Mouse (Mus musculus) testis, adult 2 months (tissue): ENCODE measurements around the gene Hba-x.

Experiments
- CTCF ChIP-seq: fragments of 200-500 bp; IDR thresholded peaks from 2 replicates; pipeline ENCODE4 v1.5.1; 2012; ENCODE audit warnings: low read depth, mild to moderate bottlenecking, inconsistent platforms, low read length, moderate library complexity; ENCODE audit not compliant: control insufficient read depth, insufficient read depth, insufficient replicate concordance
- POLR2A ChIP-seq: fragments of 200-500 bp; IDR thresholded peaks from 2 replicates; pipeline ENCODE4 v1.6.1; 2012; ENCODE audit warnings: low read depth, mild to moderate bottlenecking, inconsistent platforms, low read length, moderate library complexity; ENCODE audit not compliant: control insufficient read depth

GRCm38 (mm10) chr11:32241391-32241790 is 34.8 kb upstream of the Hba-x start:
- TF ChIP-seq POLR2A (no peak), CTCF (no peak)
